Mouse (Mus musculus) embryonic facial prominence, embryonic 13.5 days (tissue): ENCODE measurements around the gene Cd209f. TPM values are rescaled to one million over a fixed set of nuclear protein-coding genes. Genes with fewer than 3 reads are reported as not detected.
A peak's percentile ranks its signal among the peaks of the same experiment; 100 is the strongest.
"Not testable (repeated sequence)": the region's sequence is repeated elsewhere in the genome, so short reads cannot be mapped to it uniquely, and the experiment has no call there.

Experiments used
- ATAC-seq: fragments of 200-750 bp; cut with Nextera tagmentation; 2 replicates; pipeline ENCODE4 v1.8.0; 2017; ENCODE audit warnings: low read depth; ENCODE audit not compliant: insufficient number of reproducible peaks, insufficient read depth, low FRiP score, low TSS enrichment
- H3K27ac ChIP-seq: fragments of 300-500 bp; sonication (generic); 2 replicates; pipeline ENCODE4 v1.5.1; 2015; ENCODE audit warnings: moderate library complexity, mild to moderate bottlenecking, inconsistent platforms
- H3K27me3 ChIP-seq: fragments of 300-500 bp; sonication (generic); 2 replicates; pipeline ENCODE4 v1.6.1; 2015; ENCODE audit warnings: mild to moderate bottlenecking, inconsistent platforms
- H3K36me3 ChIP-seq: fragments of 300-500 bp; sonication (generic); 2 replicates; pipeline ENCODE4 v1.6.1; 2015; ENCODE audit warnings: mild to moderate bottlenecking, inconsistent platforms
- H3K4me1 ChIP-seq: fragments of 300-500 bp; sonication (generic); 2 replicates; pipeline ENCODE4 v1.6.1; 2015; ENCODE audit warnings: inconsistent platforms
- H3K4me2 ChIP-seq: fragments of 300-500 bp; sonication (generic); 2 replicates; pipeline ENCODE4 v1.6.1; 2015; ENCODE audit warnings: moderate library complexity, mild to moderate bottlenecking, inconsistent platforms
- H3K4me3 ChIP-seq: fragments of 300-500 bp; sonication (generic); 2 replicates; pipeline ENCODE4 v1.5.1; 2015; ENCODE audit warnings: mild to moderate bottlenecking, inconsistent platforms
- H3K9ac ChIP-seq: fragments of 300-500 bp; sonication (generic); 2 replicates; pipeline ENCODE4 v1.6.1; 2015; ENCODE audit warnings: mild to moderate bottlenecking, inconsistent platforms
- H3K9me3 ChIP-seq: fragments of 300-500 bp; sonication (generic); 2 replicates; pipeline ENCODE4 v1.6.1; 2016; ENCODE audit warnings: inconsistent platforms
- WGBS: fragments of 180-500 bp; shearing (Covaris S2); methylation state at CpG from one replicate; pipeline ENCODE4 v1.1.7; 2015; ENCODE audit warnings: mixed read lengths; 5-methylcytosine and 5-hydroxymethylcytosine counted together
- polyA plus RNA-seq: library from polyadenylated mRNA; unstranded; fragments of >200 nt; fragmentation: Nextera tagmentation; extraction: Ambion mirVana; gene quantifications from 2 replicates; pipeline ENCODE4 v1.2.1, GENCODE M21; 2015

Gene Cd209f
- not detected in 2 replicates for polyA plus RNA-seq

DNA sequence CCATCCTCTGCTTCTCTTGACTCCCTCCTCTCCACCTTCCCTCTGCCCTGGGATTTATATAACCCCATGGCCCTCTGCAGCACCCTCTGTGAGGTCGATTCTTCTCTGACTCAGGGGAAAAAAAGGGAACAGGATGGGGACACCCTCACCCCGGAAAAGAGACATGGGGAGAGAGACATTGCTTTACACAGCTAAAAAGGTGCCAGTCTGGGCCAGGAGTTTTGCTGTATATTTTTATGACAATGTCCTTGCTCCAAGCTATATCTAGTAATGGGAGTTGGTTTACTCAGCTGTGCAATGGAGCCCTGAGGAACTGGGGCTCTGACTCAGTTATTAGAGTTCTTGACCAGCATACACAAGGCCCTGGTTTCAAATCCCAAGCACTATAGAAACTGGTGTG lies at the start of gene Cd209f:
TSS of gene Cd209f (minus strand) at position 101 of the 400 bp plus-strand sequence.
- not testable (repeated sequence) for H3K9ac ChIP-seq, H3K9me3 ChIP-seq, H3K4me3 ChIP-seq, H3K27me3 ChIP-seq, H3K36me3 ChIP-seq, ATAC-seq, H3K27ac ChIP-seq, H3K4me2 ChIP-seq, H3K4me1 ChIP-seq
- 55% methylated on average over 2 of the region's 2 CpGs for WGBS

DNA sequence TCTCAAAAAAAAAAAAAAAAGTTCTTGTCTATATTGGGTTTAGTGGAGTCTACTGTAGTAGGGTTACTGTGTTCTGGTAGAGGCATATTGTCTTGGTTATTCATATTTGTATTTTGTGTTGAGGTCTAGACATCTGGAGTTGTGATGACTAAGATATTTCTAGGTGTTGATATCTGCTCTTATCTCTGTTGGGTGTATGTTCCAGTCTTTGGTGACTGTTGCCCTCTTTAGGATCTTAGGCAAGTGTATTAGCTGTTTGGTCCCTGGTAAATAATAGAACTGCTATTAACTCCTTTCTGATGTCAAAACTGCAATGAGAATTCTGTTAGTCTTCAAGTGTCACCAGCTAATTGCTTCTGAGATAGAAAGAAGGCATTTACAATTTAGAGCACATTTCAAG lies 49.2 kb upstream of the Cd209f start:
- H3K36me3 ChIP-seq, result no peaks in the 10 kb centered on the region
- no peaks in the 10 kb centered on the region for H3K4me1 ChIP-seq
- H3K4me2 ChIP-seq, result no peak overlapping the region
- H3K9me3 ChIP-seq, result peaks cover 9% of the 10 kb centered on the region; the same call in 1 of the 2 replicates
- H3K27me3 ChIP-seq, result no peaks in the 10 kb centered on the region
- H3K27ac ChIP-seq, result no peak overlapping the region
- ATAC-seq, result no peak
- no peak overlapping the region for H3K4me3 ChIP-seq
- no peak overlapping the region for H3K9ac ChIP-seq

DNA sequence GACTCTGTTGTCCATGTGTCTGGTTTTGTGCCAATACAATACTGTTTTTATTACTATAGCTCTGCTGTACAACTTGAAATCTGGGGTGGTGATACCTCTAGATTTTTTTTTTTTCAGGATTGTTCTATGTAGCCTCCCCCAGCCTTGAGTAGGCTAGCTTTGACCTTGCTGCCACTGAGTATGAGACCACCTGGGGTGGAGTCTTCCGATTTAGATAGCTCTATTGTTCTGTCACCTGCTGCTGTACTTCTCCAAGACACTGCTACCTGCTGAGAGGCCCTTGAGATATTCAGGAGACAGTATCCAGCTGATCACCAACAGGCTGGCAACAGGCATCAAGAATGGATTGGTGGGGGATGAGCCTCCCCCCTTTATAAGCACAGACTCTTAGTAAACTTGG lies 41.6 kb upstream of the Cd209f start:
- Histone ChIP-seq H3K9ac (no peak overlapping the region), H3K27me3 (no peaks in the 10 kb centered on the region), H3K4me1 (no peaks in the 10 kb centered on the region), H3K4me2 (no peak overlapping the region), H3K9me3 (peaks cover 11% of the 10 kb centered on the region; the same call in 1 of the 2 replicates), H3K27ac (no peak overlapping the region), H3K4me3 (no peak overlapping the region), H3K36me3 (no peaks in the 10 kb centered on the region)
- 34% methylated on average over 1 of the region's 1 CpGs for WGBS
- ATAC-seq, result no peak

DNA sequence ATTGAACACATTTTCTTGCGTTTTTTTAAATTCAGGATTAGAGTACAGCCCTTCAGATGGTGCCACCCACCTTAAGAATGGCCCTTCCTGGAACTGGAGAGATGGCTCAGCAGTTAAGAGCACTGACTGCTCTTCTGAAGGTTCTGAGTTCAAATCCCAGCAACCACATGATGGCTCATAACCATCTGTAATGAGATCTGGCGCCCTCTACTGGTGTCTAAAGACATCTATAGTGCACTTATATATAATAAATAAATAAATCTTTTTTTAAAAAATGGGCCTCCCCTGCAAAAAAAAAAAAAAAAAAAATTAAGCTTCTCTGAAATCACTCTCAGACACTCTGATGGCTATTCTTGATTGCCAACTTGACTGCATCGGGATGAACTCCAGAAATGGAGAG lies 36.1 kb upstream of the Cd209f start:
- H3K4me2 ChIP-seq, result no peak overlapping the region
- no peak overlapping the region for H3K9ac ChIP-seq
- H3K36me3 ChIP-seq, result no peaks in the 10 kb centered on the region
- no peak overlapping the region for H3K27ac ChIP-seq
- H3K27me3 ChIP-seq, result peaks cover 7% of the 10 kb centered on the region; the same call in 1 of the 2 replicates
- no peak overlapping the region for H3K4me3 ChIP-seq
- H3K9me3 ChIP-seq, result no peaks in the 10 kb centered on the region
- 61% methylated on average over 3 of the region's 3 CpGs for WGBS
- no peaks in the 10 kb centered on the region for H3K4me1 ChIP-seq
- no peak for ATAC-seq

DNA sequence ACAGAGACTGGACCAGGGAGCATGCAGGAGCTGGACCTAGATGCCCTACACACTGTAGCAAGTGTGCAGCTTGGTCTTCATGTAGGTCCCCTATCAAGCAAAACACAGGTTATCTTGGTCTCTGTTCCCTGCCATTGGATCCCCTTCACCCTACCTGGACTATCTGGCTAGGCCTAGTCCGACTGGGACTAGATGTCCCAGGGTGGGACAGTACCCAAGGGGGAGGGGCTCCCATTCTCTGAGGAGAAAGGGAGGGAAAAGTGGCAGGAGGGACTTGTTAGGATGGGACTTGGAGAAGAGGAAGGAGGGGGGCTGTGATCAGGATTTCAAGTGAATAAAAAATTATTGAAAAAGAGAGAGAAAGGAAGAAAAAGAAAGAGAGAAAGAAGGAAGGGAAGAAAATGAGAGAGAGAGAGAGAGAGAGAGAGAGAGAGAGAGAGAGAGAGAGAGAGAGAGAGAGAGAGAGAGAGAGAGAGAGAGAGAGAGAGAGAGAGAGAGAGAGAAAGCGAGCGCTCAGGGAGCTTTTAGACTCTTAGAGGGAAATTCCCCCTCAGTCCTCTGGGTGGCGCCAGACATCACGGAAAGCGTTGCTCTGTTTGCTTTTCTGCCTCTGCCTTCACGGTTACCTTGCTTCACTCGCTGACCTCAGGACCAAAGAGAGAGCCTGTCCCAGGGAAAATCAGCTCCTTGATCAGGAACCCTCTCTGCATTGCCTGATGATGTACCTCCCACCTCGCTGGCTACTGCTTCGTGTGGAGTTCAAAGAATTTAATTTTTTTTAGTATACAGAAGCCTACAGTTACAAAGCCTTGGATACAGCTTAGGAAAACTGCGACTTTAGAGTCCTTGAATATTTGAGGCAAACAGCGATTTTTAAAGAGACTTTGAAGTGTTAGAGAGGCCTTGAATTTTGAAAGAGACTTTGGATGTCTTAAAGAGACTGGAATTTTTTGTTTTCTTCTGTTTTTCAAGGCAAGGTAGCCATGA lies 34.3 kb upstream of the Cd209f start:
- peak overlapping the region; percentile 37 for H3K4me2 ChIP-seq
- no peak for ATAC-seq
- H3K9me3 ChIP-seq, result no peaks in the 10 kb centered on the region
- no peak overlapping the region for H3K9ac ChIP-seq
- H3K27ac ChIP-seq, result no peak overlapping the region
- H3K4me3 ChIP-seq, result no peak overlapping the region
- peaks cover 7% of the 10 kb centered on the region; the same call in 1 of the 2 replicates for H3K27me3 ChIP-seq
- H3K4me1 ChIP-seq, result no peaks in the 10 kb centered on the region
- H3K36me3 ChIP-seq, result no peaks in the 10 kb centered on the region
- WGBS, result 11% methylated on average over 12 of the region's 12 CpGs

DNA sequence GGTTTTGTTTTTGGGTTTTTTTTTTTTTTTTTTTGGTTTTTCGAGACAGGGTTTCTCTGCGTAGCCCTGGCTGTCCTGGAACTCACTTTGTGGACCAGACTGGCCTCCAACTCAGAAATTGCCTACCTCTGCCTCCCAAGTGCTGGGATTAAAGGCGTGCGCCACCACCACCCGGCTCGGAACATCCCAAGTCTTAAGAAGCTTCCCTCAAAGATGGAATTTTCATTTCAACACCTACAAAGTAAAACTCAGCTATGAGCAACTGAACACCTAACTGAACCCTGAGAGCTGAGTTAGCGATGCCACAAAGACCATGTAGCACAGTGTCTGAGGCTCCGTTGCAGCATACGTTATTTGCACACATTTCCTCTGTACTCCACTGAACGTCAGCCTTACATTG lies 28.2 kb upstream of the Cd209f start, which contains the start of gene Cd209g:
TSS of gene Cd209g (plus strand) at position 301 of the 400 bp plus-strand sequence.
- WGBS, result 88% methylated on average over 10 of the region's 10 CpGs
- no peak for ATAC-seq
- Histone ChIP-seq H3K4me1 (no peaks in the 10 kb centered on the region), H3K27ac (no peak within 1 kb of the TSS), H3K9ac (no peak within 1 kb of the TSS), H3K4me2 (no peak within 1 kb of the TSS), H3K9me3 (no peaks in the 10 kb centered on the region), H3K27me3 (no peaks in the 10 kb centered on the region), H3K36me3 (no peaks in the 10 kb centered on the region), H3K4me3 (no peak within 1 kb of the TSS)

DNA sequence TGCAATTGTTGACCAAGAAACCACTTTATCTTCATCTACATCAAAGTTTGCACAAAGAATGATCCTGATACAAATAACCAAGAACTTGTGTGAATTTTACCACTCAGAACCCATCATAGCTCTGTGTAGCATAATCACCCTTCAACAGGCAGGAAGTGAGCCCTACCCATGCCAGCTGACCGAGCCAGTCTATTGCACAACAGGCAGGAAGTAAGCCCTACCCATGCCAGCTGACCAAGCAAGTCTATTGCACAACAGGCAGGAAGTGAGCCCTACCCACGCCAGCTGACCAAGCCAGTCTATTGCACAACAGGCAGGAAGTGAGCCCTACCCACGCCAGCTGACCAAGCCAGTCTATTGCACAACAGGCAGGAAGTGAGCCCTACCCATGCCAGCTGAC lies 17.1 kb downstream of the Cd209f start:
- H3K4me2 ChIP-seq, H3K9ac ChIP-seq, H3K36me3 ChIP-seq, H3K27me3 ChIP-seq, ATAC-seq, H3K4me1 ChIP-seq, H3K4me3 ChIP-seq, H3K9me3 ChIP-seq, H3K27ac ChIP-seq: not testable (repeated sequence)
- WGBS, result 81% methylated on average over 3 of the region's 3 CpGs

DNA sequence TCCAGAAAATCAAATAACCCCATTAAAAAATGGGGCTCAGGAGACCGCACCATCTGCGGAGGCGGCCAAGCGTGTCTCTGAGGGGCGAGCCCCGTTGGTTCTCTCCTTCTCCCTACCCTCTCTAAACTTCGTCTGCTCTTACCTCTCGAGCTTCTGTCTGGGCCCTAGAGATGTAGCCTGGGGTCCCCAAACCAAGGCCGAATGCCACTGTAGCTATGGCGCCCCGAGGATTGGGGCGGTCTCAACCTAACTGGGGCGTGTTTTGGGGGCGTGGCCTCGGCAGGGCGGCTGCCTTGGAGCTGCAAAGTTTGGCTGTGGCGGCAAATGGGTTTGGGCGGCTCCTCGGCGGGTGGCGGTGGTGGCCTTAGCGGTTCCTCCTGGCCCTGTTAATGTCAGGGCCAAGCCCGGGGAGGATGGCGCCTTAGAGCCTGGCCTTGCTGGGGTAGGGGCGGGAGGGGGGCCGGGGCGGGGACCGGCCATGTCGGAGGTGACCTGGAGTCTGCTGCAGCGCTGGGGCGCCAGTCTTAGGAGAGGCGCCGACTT lies 18.4 kb downstream of the Cd209f start:
- not testable (repeated sequence) for H3K4me1 ChIP-seq, H3K4me3 ChIP-seq, ATAC-seq, H3K4me2 ChIP-seq, H3K27ac ChIP-seq, H3K9me3 ChIP-seq, H3K9ac ChIP-seq, H3K27me3 ChIP-seq, H3K36me3 ChIP-seq
- WGBS, result 44% methylated on average over 31 of the region's 33 CpGs

Other genes starting within 250 kb of the Cd209f start
- not detected in 2 replicates for gene Cd209d, start 227.3 kb downstream of the Cd209f start, polyA plus RNA-seq
- not detected in 2 replicates for gene Cd209b, start 179.0 kb downstream of the Cd209f start, polyA plus RNA-seq
- gene Cd209c, start 151.1 kb downstream of the Cd209f start, polyA plus RNA-seq, result 0.33 and 0.52 TPM in 2 replicates
- gene Cd209g, start 28.3 kb upstream of the Cd209f start, polyA plus RNA-seq, result not detected in 2 replicates
- gene Evi5l, start 60.7 kb upstream of the Cd209f start, polyA plus RNA-seq, result 34.6 and 36.3 TPM in 2 replicates
- gene Prr36, start 111.6 kb upstream of the Cd209f start, polyA plus RNA-seq, result 2.3 and 3.3 TPM in 2 replicates
- gene Lrrc8e, start 121.0 kb upstream of the Cd209f start, polyA plus RNA-seq, result 1.8 and 2.5 TPM in 2 replicates
- gene Map2k7, start 132.9 kb upstream of the Cd209f start, polyA plus RNA-seq, result 29.8 and 34.0 TPM in 2 replicates
- 1.8 and 2.0 TPM in 2 replicates for gene Gm49320, start 133.0 kb upstream of the Cd209f start, polyA plus RNA-seq
- gene Tgfbr3l, start 142.4 kb upstream of the Cd209f start, polyA plus RNA-seq, result 4.6 and 7.3 TPM in 2 replicates
- gene Snapc2, start 147.2 kb upstream of the Cd209f start, polyA plus RNA-seq, result 56.1 and 65.7 TPM in 2 replicates
- gene Ctxn1, start 153.4 kb upstream of the Cd209f start, polyA plus RNA-seq, result 104 and 110 TPM in 2 replicates
- 65.7 and 67.6 TPM in 2 replicates for gene Timm44, start 170.1 kb upstream of the Cd209f start, polyA plus RNA-seq
- gene Ccl25, start 219.4 kb upstream of the Cd209f start, polyA plus RNA-seq, result 21.0 and 21.1 TPM in 2 replicates
- gene Elavl1, start 219.6 kb upstream of the Cd209f start, polyA plus RNA-seq, result 262 and 263 TPM in 2 replicates